Mouse (Mus musculus): ENCODE results near the gene Dhx38.

The Dhx38 gene

DNA sequence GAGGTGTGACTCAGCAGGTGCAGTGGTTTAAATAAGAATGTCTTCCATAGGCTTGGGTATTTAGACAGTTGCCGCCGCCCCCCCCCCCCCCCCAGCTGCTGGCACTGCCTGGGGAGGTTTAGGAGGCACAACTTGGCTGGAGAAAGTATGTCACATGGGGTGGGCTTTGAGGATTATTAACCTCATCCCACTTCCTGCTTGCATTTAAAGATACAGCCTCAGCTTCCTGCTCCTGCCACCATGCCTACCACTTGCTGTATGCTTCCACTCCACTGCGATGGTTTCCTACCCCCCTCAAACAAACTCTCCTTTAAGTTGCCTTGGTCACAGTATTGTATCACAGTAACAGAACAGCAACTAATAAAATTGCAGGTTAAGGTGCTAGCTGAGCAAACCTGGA lies 21.6 kb downstream of the Dhx38 start:
- no peak for DNase-seq (ENCODE audit: low spot score)

DNA sequence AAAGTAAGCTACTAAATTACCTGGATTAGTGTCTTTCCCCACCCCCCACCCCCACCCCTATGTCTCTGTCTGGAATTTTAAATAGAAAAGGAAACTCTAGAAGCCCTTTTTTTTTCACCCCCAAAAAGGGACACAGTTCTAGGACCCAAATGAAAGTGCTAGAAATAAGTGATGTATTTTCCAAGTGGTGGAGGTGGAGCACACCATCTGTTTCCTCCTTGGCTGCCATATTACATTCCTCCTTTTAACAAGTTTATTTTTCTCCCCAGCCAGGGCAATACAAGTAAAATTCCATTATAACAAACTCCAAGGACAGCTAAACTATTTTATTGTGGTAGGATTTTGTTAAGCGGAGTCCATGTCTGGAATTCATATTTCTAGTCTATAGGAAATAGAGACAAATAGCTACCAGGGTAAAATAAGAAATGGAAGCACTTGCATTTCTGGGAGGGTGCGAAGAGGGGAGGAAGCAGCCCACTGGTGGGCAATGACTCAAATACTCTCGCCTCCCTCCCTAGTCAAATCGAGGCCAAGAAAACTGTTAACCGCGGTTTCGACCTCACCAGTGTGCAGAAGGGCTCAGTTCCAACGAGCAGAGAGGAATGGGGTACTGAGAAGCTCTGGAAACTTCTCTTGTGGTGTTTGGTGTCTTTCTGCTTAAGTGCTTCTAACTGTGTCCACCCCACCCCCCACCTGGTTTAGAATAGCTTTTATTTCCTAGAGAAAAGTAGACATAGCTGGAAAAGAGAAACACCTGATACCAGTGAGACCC lies 22.7 kb downstream of the Dhx38 start:
- DNase-seq (ENCODE audit: low spot score): no peak

DNA sequence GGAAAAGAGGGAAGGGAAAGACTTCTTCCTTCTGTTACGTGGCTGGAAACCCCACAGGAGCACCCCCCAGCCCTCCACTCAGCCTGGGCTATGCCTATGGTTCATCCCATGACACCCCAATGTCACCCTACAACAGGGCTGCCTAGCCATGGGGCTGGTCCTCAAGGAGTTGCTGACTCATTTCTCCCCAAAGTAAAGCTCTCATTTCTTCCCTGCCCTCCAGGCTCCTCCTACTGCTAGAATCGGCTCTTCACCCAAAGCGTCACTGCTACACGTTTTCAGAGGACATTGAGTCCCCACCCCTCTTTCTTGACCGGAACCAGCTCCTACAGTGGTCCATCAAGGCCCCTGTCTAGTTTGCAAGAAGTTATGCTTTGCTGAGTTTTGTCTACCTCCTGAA lies 23.5 kb downstream of the Dhx38 start:
- no peak for DNase-seq (ENCODE audit: low spot score)

DNA sequence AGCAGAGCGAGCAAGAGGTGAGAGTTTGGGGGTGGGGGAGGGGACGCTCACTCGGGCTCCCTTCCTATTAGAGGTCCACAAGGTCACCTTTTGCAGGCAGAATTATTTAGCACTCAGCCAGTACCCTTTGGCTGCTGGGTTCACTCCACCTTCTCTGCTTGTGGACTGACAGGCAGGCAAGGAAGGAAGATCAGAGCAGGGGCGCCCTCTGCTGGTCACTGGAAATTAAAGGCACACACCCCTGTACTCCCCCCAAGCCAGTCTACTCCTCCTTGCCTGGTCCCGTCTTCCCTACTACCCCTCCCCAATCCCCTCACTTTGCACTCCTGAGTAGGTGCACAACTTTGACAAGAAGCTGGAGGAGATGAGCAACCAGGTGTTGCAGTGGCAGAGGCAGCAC lies 29.0 kb downstream of the Dhx38 start:
- DNase-seq (ENCODE audit: low spot score): peak; percentile 91

DNA sequence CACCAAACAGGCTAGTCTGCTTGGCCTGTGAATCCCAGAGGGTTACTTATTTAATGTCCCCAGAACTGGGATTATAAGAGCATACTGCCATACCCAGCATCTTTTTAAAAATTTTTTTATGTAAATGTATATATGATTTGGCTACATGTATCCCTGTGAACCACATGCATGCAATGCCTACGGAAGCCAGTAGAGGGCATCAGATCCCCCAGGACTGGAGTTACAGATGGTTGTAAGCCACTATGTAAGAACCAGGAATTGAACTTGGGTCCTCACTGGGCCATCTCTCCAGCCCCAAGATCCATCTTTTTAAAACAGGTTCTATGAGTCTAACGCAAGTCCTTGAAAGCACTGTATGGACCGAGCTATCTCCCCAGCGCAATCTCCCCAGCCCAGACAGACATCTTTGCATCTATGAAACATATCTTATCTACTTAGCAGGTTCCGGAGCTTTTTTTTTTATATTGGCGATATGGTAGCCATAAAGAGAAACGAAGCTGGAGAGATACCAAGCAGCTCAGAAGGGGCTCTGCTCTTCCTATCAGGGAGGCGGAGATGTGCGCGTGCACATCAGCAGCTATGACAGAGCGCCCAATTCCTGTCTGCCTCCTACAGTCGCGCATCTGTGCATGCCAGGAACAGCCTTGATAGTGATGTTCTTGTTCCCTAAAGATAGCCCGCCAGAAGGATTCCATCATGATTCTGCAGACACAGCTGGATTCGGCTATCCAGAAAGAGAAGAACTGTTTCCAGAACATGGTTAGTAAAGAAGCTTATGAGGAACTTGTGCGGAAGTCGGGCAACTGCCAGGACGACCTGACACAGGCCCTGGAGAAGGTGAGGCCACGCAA lies 30.3 kb downstream of the Dhx38 start:
- DNase-seq (ENCODE audit: low spot score): peak; percentile 68

DNA sequence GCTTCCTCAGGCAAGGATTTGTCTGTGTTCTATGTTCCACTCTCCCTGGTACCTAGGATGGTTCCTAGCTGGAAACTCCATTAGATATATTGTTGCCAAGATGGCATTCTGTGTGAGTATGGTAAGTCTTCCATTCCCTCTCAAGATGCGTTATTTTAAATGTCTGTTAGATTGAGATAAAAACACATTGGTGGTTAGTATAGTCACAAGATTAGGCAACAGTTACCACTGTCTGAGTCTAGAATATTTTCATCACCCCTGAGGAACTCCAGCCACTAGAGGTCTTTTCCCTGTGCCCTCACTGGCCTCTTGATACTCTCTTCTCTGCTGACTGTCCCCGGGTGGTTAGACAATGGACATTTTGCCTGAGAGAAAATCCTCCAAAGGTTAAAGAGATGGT lies 41.7 kb downstream of the Dhx38 start:
- no peak for DNase-seq (ENCODE audit: low spot score)

DNA sequence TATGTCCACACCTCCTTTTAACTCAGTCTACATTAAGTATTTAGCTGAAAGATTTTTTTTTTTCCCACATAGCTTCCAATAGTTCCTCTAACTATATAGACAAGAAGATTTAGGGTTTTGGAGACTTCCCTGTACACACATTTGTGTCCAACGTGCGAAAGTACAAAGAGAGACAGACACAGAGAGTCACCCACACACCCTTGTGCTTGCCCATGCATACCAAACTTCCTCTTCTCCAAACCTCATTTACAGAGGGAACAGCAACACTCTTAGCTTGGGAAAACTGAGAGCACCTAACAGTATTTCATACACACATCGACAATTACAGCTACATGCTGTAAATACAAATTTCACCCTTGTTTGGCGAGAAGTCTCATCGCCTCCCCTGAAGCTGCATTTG lies 60.1 kb downstream of the Dhx38 start:
- no peak for DNase-seq (ENCODE audit: low spot score)

DNA sequence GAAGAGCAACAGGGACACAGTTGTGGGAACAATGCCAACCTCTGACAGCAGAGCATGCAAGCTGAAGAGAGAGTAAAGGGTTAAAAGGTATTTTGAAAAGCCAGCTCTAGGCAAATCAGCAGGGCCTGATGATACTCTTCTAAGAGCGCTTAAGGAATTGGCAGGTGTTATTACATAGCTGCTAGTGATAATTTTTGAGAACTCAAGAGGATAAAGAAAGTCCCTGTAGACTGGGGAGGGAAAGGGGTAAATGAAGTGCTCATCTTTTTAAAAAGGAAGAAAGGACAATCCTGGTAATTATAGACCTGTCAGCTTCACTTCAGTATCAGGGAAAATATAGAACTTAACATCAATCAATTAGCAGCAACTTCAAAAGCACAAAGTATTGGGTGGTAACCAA lies 62.1 kb downstream of the Dhx38 start:
- no peak for DNase-seq (ENCODE audit: low spot score)

DNA sequence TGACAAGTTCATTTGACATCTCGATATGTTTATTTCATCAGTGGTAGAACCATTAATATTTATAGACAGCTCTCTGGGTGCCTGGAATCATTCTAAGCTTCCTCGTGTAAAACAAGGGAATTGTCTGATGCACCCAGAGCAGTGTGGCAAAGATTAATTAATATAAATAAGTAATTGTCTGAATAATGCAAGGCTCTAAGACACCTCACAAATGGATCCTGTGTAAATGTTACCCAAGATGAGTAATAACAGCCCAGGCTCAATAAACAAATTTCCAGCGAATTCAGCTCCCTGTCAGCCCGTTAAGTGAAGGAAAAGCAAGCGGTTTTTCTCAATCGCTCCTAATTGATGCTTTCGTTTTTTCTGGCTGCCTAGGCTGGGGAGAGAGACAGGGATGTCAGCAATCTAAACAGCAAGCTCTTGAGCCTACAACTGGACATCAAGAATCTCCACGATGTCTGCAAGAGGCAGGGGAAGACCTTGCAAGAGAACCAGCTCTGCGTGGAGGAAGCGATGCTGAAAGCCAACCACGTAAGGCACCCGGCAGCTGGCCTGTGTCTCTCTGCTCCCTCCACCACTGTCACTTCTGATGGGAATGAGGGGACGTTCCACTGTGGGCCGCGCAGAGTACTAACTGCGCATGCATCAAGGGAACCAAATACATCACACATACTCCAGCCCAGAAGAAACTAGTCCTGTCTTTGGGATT lies 66.5 kb downstream of the Dhx38 start:
- DNase-seq (ENCODE audit: low spot score): no peak

All from embryo, embryonic 10.5 days (tissue).